Mouse (Mus musculus) gastrocnemius, adult 18-20 months (tissue): ENCODE results near the gene Scn8a. TPM values are rescaled to one million over a fixed set of nuclear protein-coding genes. Genes with fewer than 3 reads are reported as not detected.
A peak's percentile ranks its signal among the peaks of the same experiment; 100 is the strongest.

Experiments used
- DNase-seq: peaks from one replicate; pipeline ENCODE4 v3.0.0; 2021; ENCODE audit warnings: low spot score
- total RNA-seq, 2 experiments: library from RNA; stranded (reverse); gene quantifications; 2 replicates each; pipeline ENCODE4 v1.2.3; 2021

The Scn8a gene
- total RNA-seq, 2 experiments from 2014 or later = 0.07 to 0.37 TPM

DNA sequence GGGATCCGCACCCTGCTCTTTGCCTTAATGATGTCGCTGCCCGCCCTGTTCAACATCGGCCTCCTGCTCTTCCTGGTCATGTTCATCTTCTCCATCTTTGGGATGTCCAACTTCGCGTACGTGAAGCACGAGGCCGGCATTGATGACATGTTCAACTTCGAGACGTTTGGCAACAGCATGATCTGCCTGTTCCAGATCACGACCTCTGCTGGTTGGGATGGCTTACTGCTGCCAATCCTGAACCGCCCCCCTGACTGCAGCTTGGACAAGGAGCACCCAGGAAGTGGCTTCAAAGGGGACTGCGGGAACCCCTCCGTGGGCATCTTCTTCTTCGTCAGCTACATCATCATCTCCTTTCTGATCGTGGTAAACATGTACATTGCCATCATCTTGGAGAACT is 170.0 kb downstream of the Scn8a start:
- no peak for DNase-seq

DNA sequence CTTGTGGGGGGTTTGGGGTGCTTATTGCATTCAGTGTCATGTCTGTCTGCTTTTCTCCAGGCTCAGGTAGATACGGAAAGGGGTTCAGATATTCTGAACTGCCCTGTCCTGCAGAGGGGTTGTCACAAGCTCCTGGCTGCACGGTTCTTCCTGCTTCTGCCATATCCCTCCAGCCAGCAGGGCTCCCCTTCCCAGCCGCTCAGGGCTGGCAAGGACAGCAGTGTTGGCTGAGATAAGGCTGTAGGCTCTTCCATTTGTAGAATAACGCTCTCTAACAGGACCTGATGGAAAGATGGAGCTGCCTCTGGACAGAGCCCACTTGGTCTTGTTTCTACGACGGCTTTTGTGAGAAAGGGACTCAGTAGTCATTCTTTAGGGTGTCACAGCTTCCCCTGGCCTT is 172.3 kb downstream of the Scn8a start:
- DNase-seq = no peak

GRCm38 (mm10) chr15:101042613-101043012 is 173.0 kb downstream of the Scn8a start:
- no peak for DNase-seq

GRCm38 (mm10) chr15:101044531-101044930 is 174.9 kb downstream of the Scn8a start:
- DNase-seq = no peak

DNA sequence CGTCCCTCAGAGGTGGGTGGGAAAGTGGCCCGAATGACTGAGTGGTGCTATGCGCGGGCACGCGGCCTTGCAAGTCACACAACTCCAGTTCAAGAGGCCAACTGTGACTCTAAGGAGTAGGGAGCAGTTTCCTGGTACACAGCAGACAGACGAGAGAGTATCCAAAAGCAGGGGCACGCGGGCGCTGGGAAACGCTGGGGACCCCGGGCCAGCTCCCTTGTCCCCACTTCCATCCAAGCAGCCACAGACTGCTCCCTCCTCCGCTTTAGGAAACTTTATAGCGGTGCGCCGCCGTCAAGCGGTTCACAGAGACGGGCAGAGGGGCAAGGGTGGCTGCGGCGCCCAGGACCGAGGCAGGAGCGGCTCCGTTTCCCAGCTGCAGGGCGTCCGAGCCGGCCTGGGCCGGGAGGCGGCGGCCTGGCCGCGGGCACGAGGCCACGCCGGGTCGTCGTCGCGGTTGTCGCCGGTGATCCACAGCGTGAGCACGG is 176.4 kb downstream of the Scn8a start:
- no peak for DNase-seq

GRCm38 (mm10) chr15:101046527-101047193 is 177.0 kb downstream of the Scn8a start:
- no peak for DNase-seq

DNA sequence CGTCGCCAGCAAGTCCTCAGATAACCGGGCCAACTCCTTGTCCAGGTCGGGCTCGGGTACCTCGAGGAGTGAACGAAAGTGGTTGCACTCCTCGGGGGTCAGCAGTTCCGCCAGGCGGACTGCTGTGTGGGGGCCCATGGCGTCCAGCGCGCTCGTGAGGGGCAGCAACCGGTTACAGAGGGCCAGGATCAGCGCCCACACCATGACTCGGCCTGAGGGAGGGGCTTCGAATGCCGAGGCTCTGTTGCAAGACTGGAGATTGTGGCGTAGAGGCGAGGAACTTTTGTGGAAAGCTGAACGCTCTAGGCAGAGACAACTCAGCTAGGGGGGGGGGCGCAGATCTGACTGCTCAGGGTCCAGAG is 177.5 kb downstream of the Scn8a start, which contains the start of gene Gm47841:
Gene Gm47841, minus strand, starts transcription at position 204 of the 362 bp plus-strand sequence.
- no peak for DNase-seq

DNA sequence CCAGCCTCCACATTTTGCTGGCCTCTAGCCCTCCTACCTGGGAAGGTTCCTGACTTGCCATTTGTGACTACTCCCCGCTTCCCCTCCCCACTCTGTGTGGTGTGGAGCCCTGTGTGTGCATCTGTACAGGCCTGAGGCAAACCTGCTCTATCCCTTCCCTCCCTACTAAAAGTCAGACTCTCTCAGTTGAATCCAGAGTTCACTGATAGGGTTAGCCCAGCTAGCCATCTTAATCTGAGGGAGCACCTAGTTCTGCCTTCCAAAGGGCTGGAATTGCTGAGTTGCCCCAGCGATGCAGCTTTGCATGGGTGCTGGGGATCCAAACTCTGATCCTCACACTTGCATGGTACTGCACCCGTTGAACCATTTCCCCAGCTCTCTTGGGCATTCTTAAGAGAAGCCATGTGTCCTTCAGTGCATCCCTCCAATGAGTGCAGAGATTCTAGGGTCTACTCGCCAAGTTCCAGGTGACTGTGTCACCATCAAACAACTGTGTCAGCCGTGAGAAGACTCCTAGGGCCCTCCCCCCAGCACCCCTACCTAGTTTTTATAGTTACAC is 178.8 kb downstream of the Scn8a start:
- no peak for DNase-seq

DNA sequence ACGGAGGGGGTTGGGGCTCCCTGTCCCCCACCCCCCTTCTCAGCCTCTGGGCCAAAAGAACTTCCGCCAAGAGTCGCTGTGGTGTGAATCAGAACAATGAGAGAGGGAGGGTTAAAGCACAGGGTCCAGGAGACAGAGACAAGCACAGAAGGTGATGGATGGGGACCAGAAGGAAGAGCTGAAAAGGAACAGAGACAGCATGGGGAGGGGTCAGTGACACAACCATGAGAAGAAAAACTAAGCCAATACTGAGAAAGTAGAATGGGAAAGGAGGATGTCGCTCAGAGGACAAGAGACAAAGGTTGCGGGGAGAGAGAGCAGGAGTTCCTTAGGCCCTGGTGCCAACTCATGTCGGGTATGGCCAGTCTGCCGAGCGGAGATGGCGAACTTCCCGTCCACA is 182.2 kb downstream of the Scn8a start:
- no peak for DNase-seq

DNA sequence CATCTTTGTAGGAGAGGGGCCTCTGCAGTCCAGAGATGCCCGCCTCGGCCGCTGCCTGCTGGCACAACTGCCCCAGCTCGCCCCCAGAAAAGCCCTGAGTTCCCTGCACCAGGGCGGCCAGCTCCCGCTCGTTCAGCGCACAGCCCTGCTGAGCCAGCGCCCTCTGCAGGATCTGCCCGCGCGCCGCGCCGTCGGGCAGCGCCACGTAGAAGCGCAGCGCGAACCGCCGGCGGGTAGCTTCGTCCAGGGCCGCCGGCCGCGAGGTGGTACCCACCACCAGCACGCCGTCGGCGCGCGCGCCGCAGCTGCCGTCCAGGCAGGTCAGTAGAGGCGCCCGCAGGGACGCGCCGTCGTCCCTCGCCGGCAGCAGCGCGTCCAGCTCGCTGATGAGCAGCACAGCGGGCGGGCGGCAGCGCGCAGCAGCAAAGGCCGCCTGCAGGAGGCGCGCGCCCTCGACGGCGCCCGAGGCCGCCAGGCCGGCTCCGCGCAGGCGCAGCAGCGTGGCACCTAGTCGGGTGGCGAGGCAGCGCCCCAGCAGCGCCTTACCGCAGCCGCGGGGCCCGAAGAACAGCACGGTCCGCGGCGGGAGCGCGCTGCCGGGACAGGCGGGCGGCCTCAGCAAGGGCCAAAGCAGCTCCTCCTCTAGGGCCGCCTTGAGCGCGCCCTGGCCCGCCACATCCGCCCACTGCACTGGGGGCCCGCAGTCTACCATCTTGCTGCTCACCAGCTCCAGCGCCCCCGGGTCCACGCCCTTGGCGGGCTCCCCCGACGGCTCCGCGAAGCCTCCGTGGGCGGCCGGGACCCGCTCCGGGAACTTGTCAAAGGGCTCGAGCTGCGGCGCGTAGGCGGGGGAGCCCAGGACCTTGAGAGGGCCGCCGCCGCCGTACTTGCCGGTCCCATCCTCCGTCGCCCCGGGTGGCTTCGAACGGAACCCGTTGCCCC is 183.2 kb downstream of the Scn8a start:
- DNase-seq = no peak

GRCm38 (mm10) chr15:101053832-101054459 is 184.3 kb downstream of the Scn8a start:
- no peak for DNase-seq

DNA sequence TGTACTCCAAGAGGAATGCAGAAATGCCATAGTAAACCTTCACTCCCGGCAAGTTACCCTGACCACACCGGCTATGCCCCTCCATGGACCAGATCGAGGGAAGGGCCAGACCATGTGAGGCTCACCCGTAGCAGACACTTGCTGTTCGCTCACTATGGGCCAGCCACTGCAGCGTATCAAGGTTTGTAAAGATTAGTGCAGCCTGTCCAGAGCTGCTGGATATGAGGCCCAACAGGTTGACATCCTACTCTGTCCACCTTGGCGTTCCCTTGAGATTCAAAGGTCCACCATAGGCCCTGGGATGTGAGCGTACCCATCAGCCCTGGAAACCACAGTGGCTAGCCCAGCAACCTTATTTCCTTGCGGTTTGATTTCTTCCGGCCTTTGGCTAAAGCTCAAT is 184.9 kb downstream of the Scn8a start:
- no peak for DNase-seq

DNA sequence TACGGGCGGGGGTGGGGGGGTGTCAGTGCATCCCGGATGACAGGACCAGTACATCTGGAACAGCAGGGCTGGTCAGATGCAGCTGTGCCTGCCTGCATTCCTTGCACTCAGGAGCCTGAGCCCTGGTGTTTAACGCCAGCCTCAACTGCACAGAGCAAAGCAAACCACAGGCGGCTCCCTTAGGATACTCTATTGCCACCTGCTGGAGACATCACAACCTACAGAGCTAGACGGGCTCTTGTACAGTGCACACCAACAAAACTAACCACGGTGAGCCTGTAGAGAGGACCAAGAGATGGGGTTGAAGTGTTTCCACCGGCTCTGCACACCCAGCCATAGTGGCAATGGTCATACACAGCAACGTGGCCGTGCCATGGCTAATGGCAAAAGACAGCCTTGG is 186.6 kb downstream of the Scn8a start:
- DNase-seq = peak; percentile 39

- no peak for DNase-seq
Observed at GRCm38 (mm10) chr15:101059570-101060279, 190.1 kb downstream of the Scn8a start.

DNA sequence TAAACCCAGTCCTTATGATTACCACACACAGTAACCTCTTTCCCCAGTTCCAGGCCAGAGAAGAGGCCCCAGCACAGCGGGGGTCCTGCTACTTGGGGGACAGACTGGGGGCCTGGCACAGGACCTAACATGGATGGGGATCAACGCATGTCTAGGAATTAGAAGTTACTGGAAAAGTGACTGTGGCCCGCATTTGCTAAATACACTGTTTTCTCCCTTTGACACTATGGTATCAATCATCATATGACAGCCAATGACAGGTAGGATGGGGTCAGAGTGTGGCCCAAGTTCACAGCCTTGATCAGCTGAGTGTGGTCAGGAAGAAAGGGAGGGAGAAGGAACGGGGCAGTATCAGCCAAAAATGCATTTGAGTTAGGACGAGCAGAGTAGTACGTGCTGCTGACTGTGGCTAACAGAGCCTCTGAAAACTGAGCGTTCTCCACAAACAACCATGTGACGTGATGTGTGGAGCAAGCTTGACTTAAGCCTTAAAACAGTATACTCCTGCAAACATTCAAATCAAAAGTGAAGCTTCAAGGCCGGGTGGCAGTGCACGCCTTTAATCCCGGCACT is 190.7 kb downstream of the Scn8a start:
- no peak for DNase-seq

DNA sequence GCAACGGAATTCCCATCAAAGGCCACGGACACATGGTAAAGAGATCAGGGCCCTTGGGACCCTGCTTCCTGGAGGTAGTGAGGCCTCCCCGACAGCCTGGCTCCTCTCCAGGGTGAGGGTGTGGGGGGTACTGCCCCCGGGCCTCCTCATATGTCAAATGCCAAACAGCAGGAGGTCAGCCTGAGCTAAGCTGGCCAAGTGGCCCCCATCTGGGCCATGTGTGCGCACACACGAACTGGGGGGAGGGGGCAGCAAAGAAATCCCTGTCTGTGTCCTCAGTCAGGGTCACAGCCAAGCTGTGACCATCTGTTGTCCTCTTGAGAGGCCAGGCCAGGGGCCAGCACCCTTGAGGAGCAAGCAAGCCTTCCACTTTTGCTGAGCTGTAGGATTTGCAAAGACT is 195.4 kb downstream of the Scn8a start:
- DNase-seq = no peak

DNA sequence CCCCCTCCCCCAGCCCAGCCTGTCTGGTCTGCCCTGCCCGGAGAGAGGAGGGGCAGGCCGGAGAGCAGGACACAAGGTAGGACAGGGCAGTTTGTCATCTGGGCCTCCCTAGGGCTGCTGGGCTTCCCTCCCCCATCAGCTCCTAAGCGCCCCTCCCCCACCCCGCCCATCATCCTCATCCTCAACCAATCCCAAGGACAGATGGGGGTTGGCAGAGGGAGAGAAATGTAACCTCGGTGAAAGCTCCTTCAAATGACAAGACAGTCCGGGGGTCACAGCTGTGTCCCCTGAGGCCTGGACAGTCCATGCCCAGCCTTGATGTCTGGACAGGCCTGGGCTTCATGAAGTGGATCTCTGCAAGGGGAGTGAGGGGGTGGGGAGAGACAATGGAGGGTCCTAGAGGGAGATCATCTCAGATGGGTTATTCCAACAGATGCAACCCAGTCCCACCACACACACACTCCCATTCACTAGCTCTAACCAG is 196.7 kb downstream of the Scn8a start:
- no peak for DNase-seq

GRCm38 (mm10) chr15:101066920-101067696 is 197.4 kb downstream of the Scn8a start:
- DNase-seq = no peak

DNA sequence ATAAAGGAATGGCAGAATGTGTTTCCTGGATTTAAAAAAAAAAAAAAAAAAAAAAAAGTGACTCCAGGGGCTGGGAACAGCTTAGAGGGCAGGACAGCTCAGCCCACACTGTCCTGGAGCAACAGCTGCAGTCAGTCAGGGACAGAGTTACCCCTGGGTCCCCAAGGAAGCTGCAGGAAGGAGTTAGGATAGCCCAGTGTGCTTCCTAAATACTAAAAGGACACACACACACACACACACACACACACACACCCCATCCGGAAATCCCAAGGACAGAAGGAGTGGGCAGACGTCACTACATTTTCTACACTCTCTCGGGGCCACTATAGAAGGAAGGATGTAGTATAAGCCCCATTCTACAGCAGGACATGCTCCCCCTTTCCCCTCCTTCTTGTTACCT is 198.4 kb downstream of the Scn8a start:
- DNase-seq = no peak

- DNase-seq = no peak
Observed at GRCm38 (mm10) chr15:101068671-101069070, 199.0 kb downstream of the Scn8a start.
